Mouse (Mus musculus) forebrain, postnatal 0 days (tissue): ENCODE data around the gene Hjurp. TPM values are rescaled to one million over a fixed set of nuclear protein-coding genes. Genes with fewer than 3 reads are reported as not detected.

ENCODE experiments used
- ATAC-seq: fragments of 200-750 bp; cut with Nextera tagmentation; 2 replicates; pipeline ENCODE4 v1.8.0; 2017; ENCODE audit warnings: mild to moderate bottlenecking, moderate library complexity
- DNase-seq: peaks from one replicate; pipeline ENCODE4 v3.0.0-alpha.2; 2015
- H3K27ac ChIP-seq: fragments of 300-500 bp; sonication (generic); 2 replicates; pipeline ENCODE4 v1.5.1; 2014; ENCODE audit warnings: low read depth, mild to moderate bottlenecking, antibody characterized with exemption, low read length, moderate library complexity, mixed read lengths
- H3K27me3 ChIP-seq: fragments of 300-500 bp; sonication (generic); 2 replicates; pipeline ENCODE4 v1.6.1; 2014; ENCODE audit warnings: mild to moderate bottlenecking, low read length, mixed read lengths; ENCODE audit not compliant: insufficient read depth
- H3K36me3 ChIP-seq: fragments of 300-500 bp; sonication (generic); 2 replicates; pipeline ENCODE4 v1.6.1; 2014; ENCODE audit warnings: mild to moderate bottlenecking, moderate library complexity; ENCODE audit not compliant: insufficient read depth
- H3K4me1 ChIP-seq: fragments of 300-500 bp; sonication (generic); 2 replicates; pipeline ENCODE4 v1.6.1; 2014; ENCODE audit warnings: antibody characterized with exemption; ENCODE audit not compliant: insufficient read depth
- H3K4me2 ChIP-seq: fragments of 300-500 bp; sonication (generic); 2 replicates; pipeline ENCODE4 v1.6.1; 2014; ENCODE audit warnings: low read depth, mild to moderate bottlenecking, moderate library complexity
- H3K4me3 ChIP-seq: fragments of 300-500 bp; sonication (generic); 2 replicates; pipeline ENCODE4 v1.5.1; 2014; ENCODE audit warnings: low read depth, low read length, mixed read lengths
- H3K9ac ChIP-seq: fragments of 300-500 bp; sonication (generic); 2 replicates; pipeline ENCODE4 v1.6.1; 2014; ENCODE audit warnings: mild to moderate bottlenecking
- H3K9me3 ChIP-seq: fragments of 300-500 bp; sonication (generic); 2 replicates; pipeline ENCODE4 v1.6.1; 2016; ENCODE audit warnings: low read length
- CTCF ChIP-seq: sonication (generic); IDR thresholded peaks from 2 replicates; pipeline ENCODE4 v1.5.1; 2016; ENCODE audit warnings: antibody characterized with exemption, control low read depth, low read depth
- WGBS: fragments of 180-500 bp; shearing (Covaris S2); extraction: QIAGEN DNeasy Blood & Tissue Kit; methylation state at CpG from one replicate; pipeline ENCODE4 v1.1.7; 2014; 5-methylcytosine and 5-hydroxymethylcytosine counted together
- polyA plus RNA-seq: library from polyadenylated mRNA; unstranded; fragments of >200 nt; fragmentation: Nextera tagmentation; extraction: Ambion mirVana; gene quantifications from 2 replicates; pipeline ENCODE4 v1.2.1, GENCODE M21; 2015
- total RNA-seq: library from RNA; depleted of rRNA; stranded (reverse); fragments of >200 nt; gene quantifications from 2 replicates; pipeline ENCODE4 v1.2.3, GENCODE M21; 2014

Gene Hjurp
- total and polyA plus RNA-seq, 2 experiments from 2014 or later, result 40.0 to 88.0 TPM

GRCm38 (mm10) chr1:88230981-88231802 is 46.2 kb downstream of the Hjurp start:
- Histone ChIP-seq H3K4me3 (no peak overlapping the region), H3K36me3 (no peaks in the 10 kb centered on the region), H3K27me3 (no peaks in the 10 kb centered on the region), H3K27ac (no peak overlapping the region), H3K9ac (no peak overlapping the region), H3K9me3 (peaks cover 100% of the 10 kb centered on the region), H3K4me2 (no peak overlapping the region), H3K4me1 (no peaks in the 10 kb centered on the region)
- no peak for TF ChIP-seq CTCF
- ATAC-seq, result no peak
- DNase-seq, result no peak
- 80% methylated on average over 6 of the region's 6 CpGs for whole genome bisulfite sequencing

DNA sequence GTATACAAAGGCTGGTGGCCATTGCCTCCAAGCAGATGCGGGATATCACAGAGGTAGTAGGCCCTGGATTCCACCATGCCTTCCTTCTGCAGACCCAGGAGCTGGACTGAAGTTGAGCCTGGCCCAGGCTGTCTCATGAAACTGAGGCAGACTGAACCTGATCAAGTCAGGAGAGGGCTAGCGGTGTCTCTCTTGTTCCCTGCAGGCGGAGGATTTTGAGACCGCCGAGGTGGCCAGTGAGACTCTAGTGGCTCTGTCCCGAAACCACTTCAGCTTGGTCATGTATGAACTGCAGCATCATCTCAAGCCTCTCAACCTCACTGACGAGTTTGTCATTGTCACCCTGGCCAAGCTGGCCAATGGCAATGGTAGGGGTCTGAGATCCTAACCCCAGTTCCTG is 47.0 kb downstream of the Hjurp start:
- H3K27me3 ChIP-seq, result no peaks in the 10 kb centered on the region
- no peak overlapping the region for H3K4me3 ChIP-seq
- H3K9ac ChIP-seq, result no peak overlapping the region
- DNase-seq (no peak), ATAC-seq (no peak)
- TF ChIP-seq CTCF, result no peak
- no peak overlapping the region for H3K4me2 ChIP-seq
- WGBS, result 74% methylated on average over 7 of the region's 7 CpGs
- peaks cover 100% of the 10 kb centered on the region for H3K9me3 ChIP-seq
- H3K4me1 ChIP-seq, result no peaks in the 10 kb centered on the region
- no peak overlapping the region for H3K27ac ChIP-seq
- H3K36me3 ChIP-seq, result no peaks in the 10 kb centered on the region

DNA sequence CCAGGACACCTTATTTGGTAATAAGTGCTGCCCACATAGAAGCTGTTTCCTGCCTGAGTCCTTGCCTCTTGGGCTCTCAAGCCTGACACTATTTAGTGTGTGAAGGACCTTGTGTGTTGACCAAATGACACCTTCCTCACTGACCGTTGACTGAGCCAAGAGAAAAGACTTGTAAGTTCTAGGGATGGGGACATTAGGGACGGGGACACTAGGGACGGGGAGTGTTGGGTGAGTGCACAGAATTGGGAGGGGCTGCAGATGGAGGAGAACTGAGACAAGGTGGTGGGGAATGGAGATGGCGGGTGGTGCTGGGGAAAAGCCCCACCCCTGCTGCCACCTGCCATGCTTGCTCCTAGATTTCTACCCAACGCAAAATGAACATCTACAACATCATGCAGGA is 47.4 kb downstream of the Hjurp start:
- no peak for DNase-seq
- TF ChIP-seq CTCF, result no peak

DNA sequence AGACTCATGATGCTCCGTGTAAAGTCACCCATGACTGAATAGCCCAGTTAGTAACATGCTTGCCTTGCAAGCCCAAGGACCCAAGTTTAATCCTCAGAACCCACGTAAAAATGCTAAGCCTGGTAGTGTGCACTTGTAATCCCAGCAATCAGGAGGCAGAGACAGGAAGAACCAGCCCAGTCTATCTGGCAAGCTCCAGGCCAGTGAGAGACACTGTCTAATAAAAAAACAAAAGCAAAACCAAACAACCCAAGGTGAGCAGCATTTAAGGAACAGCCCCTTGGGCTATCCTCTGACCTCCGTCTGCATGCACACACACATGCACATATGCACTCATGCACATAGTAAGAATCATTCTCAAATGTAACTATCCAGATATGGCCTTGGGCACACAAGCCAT is 47.9 kb downstream of the Hjurp start:
- DNase-seq (no peak), ATAC-seq (no peak)
- no peaks in the 10 kb centered on the region for H3K27me3 ChIP-seq
- no peaks in the 10 kb centered on the region for H3K4me1 ChIP-seq
- no peak overlapping the region for H3K9ac ChIP-seq
- no peaks in the 10 kb centered on the region for H3K36me3 ChIP-seq
- H3K27ac ChIP-seq, result no peak overlapping the region
- H3K4me3 ChIP-seq, result no peak overlapping the region
- no peak overlapping the region for H3K4me2 ChIP-seq
- H3K9me3 ChIP-seq, result peaks cover 93% of the 10 kb centered on the region
- no peak for TF ChIP-seq CTCF
- WGBS, result 80% methylated on average over 3 of the region's 3 CpGs

More for the DNA sequence above, 47.4 kb downstream of the Hjurp start:
- Histone ChIP-seq H3K4me1 (no peaks in the 10 kb centered on the region), H3K9me3 (peaks cover 97% of the 10 kb centered on the region), H3K4me2 (no peak overlapping the region), H3K9ac (no peak overlapping the region), H3K27ac (no peak overlapping the region), H3K4me3 (no peak overlapping the region), H3K27me3 (no peaks in the 10 kb centered on the region), H3K36me3 (no peaks in the 10 kb centered on the region)
- 88% methylated on average over 5 of the region's 5 CpGs for WGBS
- ATAC-seq, result no peak

GRCm38 (mm10) chr1:88228121-88228520 is 49.3 kb downstream of the Hjurp start:
- H3K4me1 ChIP-seq, result no peaks in the 10 kb centered on the region
- H3K27me3 ChIP-seq, result no peaks in the 10 kb centered on the region
- WGBS, result 72% methylated on average over 7 of the region's 7 CpGs
- DNase-seq (no peak), ATAC-seq (no peak)
- no peak overlapping the region for H3K9ac ChIP-seq
- peaks cover 79% of the 10 kb centered on the region for H3K9me3 ChIP-seq
- H3K36me3 ChIP-seq, result no peaks in the 10 kb centered on the region
- no peak for TF ChIP-seq CTCF
- H3K4me3 ChIP-seq, result no peak overlapping the region
- no peak overlapping the region for H3K4me2 ChIP-seq
- H3K27ac ChIP-seq, result no peak overlapping the region

DNA sequence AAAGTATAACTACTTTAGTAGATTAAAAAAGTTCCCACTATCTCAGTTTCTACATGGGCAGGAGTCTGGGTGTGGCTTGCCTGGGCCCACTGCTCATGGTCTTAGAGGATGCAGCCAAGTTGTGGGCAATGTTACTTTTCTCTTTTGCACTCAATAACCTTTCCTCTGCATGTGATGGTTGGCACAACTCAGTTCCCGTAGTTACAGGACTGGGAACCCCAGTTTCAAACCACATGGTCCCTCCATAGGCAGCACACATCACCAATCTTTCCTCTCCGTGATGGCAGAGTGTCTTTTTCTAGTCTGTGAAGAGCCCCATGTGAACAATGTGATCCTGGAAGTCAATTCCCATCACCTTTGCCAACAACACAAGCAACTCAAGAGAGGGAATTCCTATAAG is 50.0 kb downstream of the Hjurp start:
- no peak for DNase-seq
- no peak for ATAC-seq
- Histone ChIP-seq H3K9ac (no peak overlapping the region), H3K27ac (no peak overlapping the region), H3K9me3 (peaks cover 72% of the 10 kb centered on the region), H3K4me2 (no peak overlapping the region), H3K4me1 (no peaks in the 10 kb centered on the region), H3K36me3 (no peaks in the 10 kb centered on the region), H3K27me3 (no peaks in the 10 kb centered on the region), H3K4me3 (no peak overlapping the region)
- 60% methylated on average over 2 of the region's 2 CpGs for WGBS
- no peak for TF ChIP-seq CTCF

- no peak for DNase-seq
- H3K4me1 ChIP-seq, result no peaks in the 10 kb centered on the region
- no peak for TF ChIP-seq CTCF
- no peaks in the 10 kb centered on the region for H3K36me3 ChIP-seq
- H3K27ac ChIP-seq, result no peak within 1 kb of the TSS
- no peak within 1 kb of the TSS for H3K9ac ChIP-seq
- H3K4me3 ChIP-seq, result no peak within 1 kb of the TSS
- 54% methylated on average over 5 of the region's 5 CpGs for WGBS
- peaks cover 69% of the 10 kb centered on the region for H3K9me3 ChIP-seq
- no peak within 1 kb of the TSS for H3K4me2 ChIP-seq
- ATAC-seq, result no peak
- H3K27me3 ChIP-seq, result no peaks in the 10 kb centered on the region
Measured at GRCm38 (mm10) chr1:88226670-88227379, 50.6 kb downstream of the Hjurp start, which contains the start of gene Mroh2a. Mroh2a (plus strand) TSS chr1:88226986.
